Mouse (Mus musculus): ENCODE results near the gene Alyref.

DNA sequence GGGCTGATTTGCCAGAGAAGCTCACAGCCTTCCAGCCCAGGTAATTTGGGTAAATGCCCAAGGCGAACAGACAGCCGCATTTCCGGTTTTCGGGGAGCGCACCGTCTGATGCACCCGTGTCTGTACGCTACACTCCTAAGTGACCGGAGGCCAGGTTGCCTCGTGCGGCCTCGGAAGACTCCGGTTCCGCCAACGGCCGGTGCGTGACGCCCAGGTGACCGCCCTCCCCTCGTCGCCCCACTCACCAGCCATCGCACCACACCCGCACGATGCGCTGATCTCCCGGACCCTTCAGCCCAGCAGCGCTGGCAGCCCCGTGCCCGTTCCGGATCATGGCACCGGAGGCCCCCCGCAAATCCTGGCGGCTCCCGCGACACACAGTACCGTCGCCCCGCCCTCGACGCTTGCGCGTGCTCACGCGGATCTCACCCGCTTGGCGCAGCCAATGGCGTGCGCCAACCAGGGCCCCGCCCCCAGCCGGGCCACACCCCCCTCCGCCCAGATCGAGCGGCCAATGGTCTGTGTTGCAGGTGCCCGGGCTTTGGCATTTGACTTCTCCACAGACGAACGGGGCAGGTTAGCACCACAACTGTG lies 19.5 kb upstream of the Alyref start, which contains the start of gene Pcyt2:
- TF ChIP-seq CTCF (conservative IDR thresholded peaks at IDR 0.05; ENCODE audit: low read length) (no peak), POU5F1 (IDR thresholded peaks at IDR 0.05; ENCODE audit: borderline replicate concordance, low read length) (no peak)
